Mouse (Mus musculus) kidney, adult 2 months (tissue): ENCODE measurements around the gene Zcwpw1. TPM values are rescaled to one million over a fixed set of nuclear protein-coding genes. Genes with fewer than 3 reads are reported as not detected.
"Not testable (repeated sequence)": the region's sequence is repeated elsewhere in the genome, so short reads cannot be mapped to it uniquely, and the experiment has no call there.

ENCODE experiments used
- DNase-seq: peaks from one replicate; pipeline ENCODE4 v3.0.0; 2021
- H3K27ac ChIP-seq: fragments of 200-500 bp; 2 replicates; pipeline ENCODE4 v1.5.1; 2012; ENCODE audit warnings: low read depth, low read length, control low read depth, inconsistent platforms; ENCODE audit not compliant: insufficient read depth
- H3K27me3 ChIP-seq: fragments of 200-500 bp; replicated peaks from 2 replicates; pipeline ENCODE4 v1.6.1; 2012; ENCODE audit warnings: mild to moderate bottlenecking, moderate library complexity, low read length, inconsistent platforms; ENCODE audit not compliant: control insufficient read depth, insufficient read depth
- H3K36me3 ChIP-seq: fragments of 200-500 bp; 2 replicates; pipeline ENCODE4 v1.6.1; 2012; ENCODE audit warnings: mild to moderate bottlenecking, moderate library complexity, low read length, inconsistent platforms; ENCODE audit not compliant: control insufficient read depth, insufficient read depth
- H3K4me1 ChIP-seq: fragments of 200-500 bp; 2 replicates; pipeline ENCODE4 v1.6.1; 2011; ENCODE audit warnings: low read length; ENCODE audit not compliant: control insufficient read depth, insufficient read depth
- H3K4me3 ChIP-seq: fragments of 200-500 bp; 2 replicates; pipeline ENCODE4 v1.5.1; 2011; ENCODE audit warnings: mild to moderate bottlenecking, low read depth, low read length, control low read depth; ENCODE audit not compliant: insufficient read depth
- CTCF ChIP-seq: fragments of 200-500 bp; conservative IDR thresholded peaks from 2 replicates; pipeline ENCODE4 v1.5.1; 2011; ENCODE audit warnings: low read depth, mild to moderate bottlenecking, control low read depth, low read length, moderate library complexity, mixed read lengths; ENCODE audit not compliant: insufficient read depth, insufficient read length
- POLR2A ChIP-seq: fragments of 200-500 bp; IDR thresholded peaks from one replicate; pipeline ENCODE4 v1.6.1; 2011; ENCODE audit warnings: low read depth, low read length, control low read depth
- WGBS: fragments of 180-500 bp; shearing (Covaris S2); methylation state at CpG from one replicate; pipeline ENCODE4 v1.1.7; 2018; 5-methylcytosine and 5-hydroxymethylcytosine counted together
- polyA plus RNA-seq: library from polyadenylated mRNA; depleted of rRNA; stranded (reverse); fragments of >200 nt; gene quantifications from 2 replicates; pipeline ENCODE4 v1.2.3, GENCODE M21; 2012

Zcwpw1 gene
- polyA plus RNA-seq, 1 experiment = 2.5 TPM

DNA sequence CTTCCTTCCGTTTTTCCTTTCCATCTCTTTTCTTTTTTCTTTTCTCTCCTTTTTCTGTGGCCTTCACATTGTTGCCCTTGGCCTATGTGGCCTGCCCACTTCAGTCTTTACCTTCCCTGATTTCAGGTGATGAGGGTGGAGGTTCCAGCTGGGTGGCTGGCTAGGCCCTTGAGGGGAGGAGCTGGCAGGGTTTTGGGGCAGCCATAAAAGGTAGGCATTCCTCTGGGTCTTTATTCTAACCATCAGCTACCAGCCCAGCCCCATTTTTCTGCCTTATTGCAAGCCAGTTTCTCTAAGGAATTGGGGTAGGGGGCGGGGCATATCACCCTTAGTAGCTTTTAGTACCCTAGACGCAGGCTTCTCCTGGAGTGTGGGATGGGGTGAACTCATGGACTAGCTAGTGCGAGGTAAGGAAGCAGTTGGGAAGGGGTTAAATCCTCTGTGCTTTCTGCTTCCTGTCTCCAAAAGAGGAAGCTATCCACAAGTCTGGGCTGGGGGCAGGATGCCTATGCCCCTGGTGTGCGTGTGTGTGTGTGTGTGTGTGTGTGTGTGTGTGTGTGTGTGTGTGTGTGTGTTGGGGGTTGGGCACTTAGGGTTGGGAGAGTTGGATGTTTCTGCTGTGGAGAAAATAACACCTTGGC is 39.3 kb upstream of the Zcwpw1 start:
- Histone ChIP-seq H3K27me3 (no peaks in the 10 kb centered on the region), H3K4me1 (0 out of 2 replicates have a peak, but pooled peaks cover 3% of the 10 kb centered on the region), H3K36me3 (no peaks in the 10 kb centered on the region), H3K27ac (peak overlapping the region; percentile 51), H3K4me3 (peak overlapping the region; percentile 18)
- 36% methylated on average over 5 of the region's 5 CpGs for WGBS
- TF ChIP-seq POLR2A (no peak), CTCF (no peak)
- peak; percentile 49 for DNase-seq

GRCm38 (mm10) chr5:137749196-137749836 is 38.3 kb upstream of the Zcwpw1 start:
- H3K36me3 ChIP-seq = no peaks in the 10 kb centered on the region
- 28% methylated on average over 6 of the region's 6 CpGs for WGBS
- TF ChIP-seq CTCF (no peak), POLR2A (no peak)
- 0 out of 2 replicates have a peak, but pooled peaks cover 3% of the 10 kb centered on the region for H3K4me1 ChIP-seq
- peak overlapping the region; percentile 46 for H3K27ac ChIP-seq
- H3K27me3 ChIP-seq = no peaks in the 10 kb centered on the region
- DNase-seq = peak; percentile 33
- H3K4me3 ChIP-seq = peak overlapping the region; percentile 20; the same call in 1 of the 2 replicates

DNA sequence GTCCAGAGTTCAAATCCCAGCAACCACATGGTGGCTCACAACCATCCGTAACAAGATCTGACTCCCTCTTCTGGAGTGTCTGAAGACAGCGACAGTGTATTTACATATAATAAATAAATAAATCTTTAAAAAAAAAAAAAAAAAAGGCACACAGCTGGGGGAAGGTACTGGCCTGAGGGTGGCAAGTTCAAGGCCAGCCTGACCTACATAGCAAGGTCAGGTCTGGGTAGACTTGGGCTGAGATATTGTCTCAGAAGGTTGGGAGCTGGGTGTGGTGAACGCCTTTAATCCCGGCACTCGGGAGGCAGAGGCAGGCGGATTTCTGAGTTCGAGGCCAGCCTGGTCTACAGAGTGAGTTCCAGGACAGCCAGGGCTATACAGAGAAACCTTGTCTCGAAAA is 37.4 kb upstream of the Zcwpw1 start:
- not testable (repeated sequence) for H3K4me3 ChIP-seq, H3K4me1 ChIP-seq, H3K27ac ChIP-seq, H3K36me3 ChIP-seq, H3K27me3 ChIP-seq, DNase-seq
- 81% methylated on average over 7 of the region's 8 CpGs for WGBS

DNA sequence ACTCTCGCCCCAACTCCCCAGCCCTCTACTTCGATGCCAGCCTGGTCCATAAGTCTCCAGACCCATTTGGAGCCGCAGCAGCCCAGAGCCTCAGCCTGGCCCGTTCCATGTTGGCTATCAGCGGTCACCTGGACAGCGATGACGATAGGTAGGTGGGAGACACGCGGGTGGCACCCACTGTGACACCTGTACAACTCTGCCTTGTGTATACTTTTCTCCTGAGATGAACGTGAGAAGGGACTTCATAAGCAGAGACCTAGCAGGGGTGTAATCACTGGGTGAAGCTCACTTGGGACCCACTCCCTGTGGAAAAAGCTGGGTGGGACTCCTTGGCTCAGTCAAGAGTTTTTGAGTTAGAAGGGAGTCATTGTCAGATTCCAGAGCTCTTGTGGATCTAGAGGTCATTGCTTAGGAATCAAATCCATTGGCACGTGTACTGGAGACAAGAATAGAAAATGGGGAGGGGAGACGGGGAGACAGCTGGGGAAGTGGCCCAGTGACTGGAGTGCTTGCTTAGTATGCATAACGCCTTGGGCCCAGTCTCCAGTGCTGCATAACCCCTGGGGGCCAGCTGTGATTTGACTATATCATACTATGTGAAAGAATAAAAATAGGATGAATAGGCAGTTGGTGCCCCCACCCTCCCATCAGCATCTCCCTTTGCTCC is 36.2 kb upstream of the Zcwpw1 start:
- Histone ChIP-seq H3K4me1 (0 out of 2 replicates have a peak, but pooled peaks cover 3% of the 10 kb centered on the region), H3K36me3 (no peaks in the 10 kb centered on the region), H3K4me3 (no peak overlapping the region), H3K27me3 (no peaks in the 10 kb centered on the region), H3K27ac (no peak overlapping the region)
- TF ChIP-seq POLR2A (no peak), CTCF (no peak)
- DNase-seq = no peak
- WGBS = 87% methylated on average over 13 of the region's 13 CpGs

- Histone ChIP-seq H3K4me3 (no peak overlapping the region), H3K36me3 (no peaks in the 10 kb centered on the region), H3K27me3 (no peaks in the 10 kb centered on the region), H3K4me1 (peaks cover 7% of the 10 kb centered on the region), H3K27ac (no peak overlapping the region)
- TF ChIP-seq CTCF = no peak
- TF ChIP-seq POLR2A = no peak
- 92% methylated on average over 6 of the region's 6 CpGs for WGBS
- DNase-seq = no peak
Observed at GRCm38 (mm10) chr5:137751988-137752387, 35.6 kb upstream of the Zcwpw1 start.

DNA sequence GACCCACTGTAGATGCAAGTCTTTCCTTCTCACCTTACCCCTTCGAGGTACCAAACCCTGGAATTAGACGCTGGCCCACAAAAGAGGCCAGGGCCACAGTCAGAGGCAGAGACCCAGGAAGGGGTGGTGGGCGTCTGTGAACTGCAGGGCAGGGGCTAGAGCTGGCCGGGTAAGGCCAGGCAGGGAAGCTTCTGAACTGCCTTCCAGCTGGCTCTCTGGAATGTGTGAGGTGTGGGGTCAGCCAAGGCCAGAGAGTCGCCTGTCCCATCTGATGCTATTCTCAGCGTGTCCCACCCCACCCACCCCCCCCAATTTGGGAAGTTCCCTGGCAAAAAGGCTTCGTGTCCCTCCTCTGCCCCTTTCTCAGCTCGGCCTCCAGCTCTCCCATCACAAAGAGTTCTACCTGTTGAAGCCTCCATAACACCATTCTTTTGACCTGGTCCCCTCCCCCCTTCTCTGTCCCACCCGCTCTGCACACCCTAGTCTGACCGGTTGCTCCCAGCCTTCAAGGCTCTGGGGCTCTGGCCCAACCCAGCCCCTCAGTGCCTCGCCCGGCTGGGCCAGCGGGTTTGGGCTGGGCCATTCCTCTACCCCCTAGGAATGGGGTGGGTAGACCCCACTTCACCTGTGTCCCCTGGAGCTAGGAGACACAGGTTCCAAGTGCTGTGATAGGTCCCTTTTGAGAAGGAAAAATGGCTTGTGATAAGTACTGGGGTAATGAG is 34.3 kb upstream of the Zcwpw1 start:
- DNase-seq = no peak
- TF ChIP-seq CTCF (no peak), POLR2A (no peak)
- Histone ChIP-seq H3K27me3 (no peaks in the 10 kb centered on the region), H3K4me3 (no peak overlapping the region), H3K36me3 (no peaks in the 10 kb centered on the region), H3K4me1 (peaks cover 8% of the 10 kb centered on the region), H3K27ac (peak overlapping the region; percentile 16; the same call in 1 of the 2 replicates)
- WGBS = 55% methylated on average over 13 of the region's 13 CpGs

- peak overlapping the region; percentile 14; the same call in 1 of the 2 replicates for H3K27ac ChIP-seq
- 70% methylated on average over 5 of the region's 5 CpGs for WGBS
- no peak for DNase-seq
- peaks cover 9% of the 10 kb centered on the region for H3K4me1 ChIP-seq
- TF ChIP-seq CTCF = no peak
- no peak for TF ChIP-seq POLR2A
- no peak overlapping the region for H3K4me3 ChIP-seq
- no peaks in the 10 kb centered on the region for H3K27me3 ChIP-seq
- H3K36me3 ChIP-seq = no peaks in the 10 kb centered on the region; the same call in 1 of the 2 replicates
Observed at GRCm38 (mm10) chr5:137755425-137755824, 32.2 kb upstream of the Zcwpw1 start.
